Mouse (Mus musculus) spleen, postnatal 10 days (tissue): Measurements from ENCODE around the gene Creb5.
"Not testable (repeated sequence)": the region's sequence is repeated elsewhere in the genome, so short reads cannot be mapped to it uniquely, and the experiment has no call there.

Experiments
- DNase-seq, 2 experiments: peaks; one replicate each; pipeline ENCODE4 v3.0.0; 2021 to 2022; ENCODE audit warnings: low spot score in 2 of 2

Creb5 gene

DNA sequence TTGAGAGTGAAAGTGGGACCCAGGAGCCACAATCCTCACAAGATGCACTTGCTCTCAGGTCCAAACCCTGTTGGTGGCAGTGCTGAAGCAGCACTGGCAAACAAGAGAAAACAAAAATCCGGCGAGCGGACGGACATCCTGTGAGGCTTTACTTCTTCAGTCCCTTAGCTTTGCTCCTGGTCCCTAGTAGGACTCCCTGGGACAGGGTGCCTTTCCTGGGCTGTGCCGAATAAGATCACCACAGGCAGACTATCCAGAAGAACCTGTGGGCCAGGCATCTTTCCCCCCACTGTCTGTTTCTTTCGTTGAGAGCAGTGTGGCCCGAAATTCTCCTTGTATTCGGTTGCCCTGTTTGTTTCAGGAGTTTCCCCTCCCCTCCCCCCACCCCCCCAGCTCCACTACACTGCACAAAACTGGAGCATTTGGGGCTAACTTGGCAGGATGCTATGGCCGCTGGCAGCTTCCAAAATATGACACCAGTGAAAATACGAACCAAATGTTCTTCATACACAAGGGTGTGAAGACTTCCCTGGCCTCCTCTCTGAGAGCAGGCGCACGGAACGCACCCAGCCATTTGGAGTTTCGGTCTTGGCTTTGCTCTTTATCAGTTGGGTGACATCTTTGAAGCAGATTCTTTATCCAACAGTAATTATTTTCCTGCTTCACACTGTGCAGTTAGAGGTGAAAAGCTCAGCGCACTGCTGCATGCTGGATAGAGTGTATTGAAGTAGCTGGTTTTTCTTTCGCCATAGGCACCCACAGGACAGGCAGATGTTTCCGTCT, 32.7 kb downstream of the Creb5 start:
- DNase-seq = no peak

GRCm38 (mm10) chr6:53337398-53337797, 50.3 kb downstream of the Creb5 start:
- no peak for DNase-seq

- no peak for DNase-seq
Observed at GRCm38 (mm10) chr6:53352311-53352960, 65.4 kb downstream of the Creb5 start.

DNA sequence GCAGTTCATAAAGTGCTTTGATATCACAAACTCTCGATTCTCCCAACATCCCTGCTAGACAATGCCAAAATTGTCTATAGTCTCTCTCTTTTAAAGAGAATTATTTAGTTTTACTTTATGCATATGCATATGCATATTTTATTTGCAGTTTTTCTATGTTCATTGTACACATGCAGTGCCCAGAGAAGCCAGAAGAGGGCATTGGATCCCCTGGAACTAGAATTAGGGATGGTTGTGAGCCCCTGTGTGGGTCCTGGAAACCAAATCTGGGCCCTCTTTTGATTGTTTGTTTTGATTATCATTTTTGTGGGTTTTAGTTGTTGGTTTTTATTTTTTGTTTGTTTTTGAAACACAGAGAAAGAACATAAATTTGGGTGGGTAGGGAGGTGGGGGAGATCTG, 69.3 kb downstream of the Creb5 start:
- DNase-seq = no peak

- DNase-seq = no peak
Observed at GRCm38 (mm10) chr6:53363535-53363934, 76.5 kb downstream of the Creb5 start.

DNA sequence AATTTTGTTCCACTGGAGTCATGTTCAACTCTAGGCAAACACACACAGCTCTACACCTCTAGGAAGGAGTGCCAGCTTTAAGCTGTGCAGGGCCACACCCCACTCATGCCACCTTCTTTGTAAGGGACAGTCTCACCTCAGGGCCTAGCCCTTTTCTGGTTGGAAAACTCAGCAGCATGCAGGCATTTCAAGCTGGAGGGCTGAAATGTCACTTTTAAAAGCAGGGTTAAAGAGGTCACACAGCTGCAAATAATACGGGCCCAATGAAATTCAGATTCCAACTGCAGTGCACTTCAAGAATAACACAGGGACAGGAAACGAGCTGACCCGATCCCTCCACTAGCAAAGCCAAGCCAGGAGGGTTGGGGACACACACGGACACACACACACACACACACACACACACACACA, 76.9 kb downstream of the Creb5 start:
- DNase-seq = no peak

DNA sequence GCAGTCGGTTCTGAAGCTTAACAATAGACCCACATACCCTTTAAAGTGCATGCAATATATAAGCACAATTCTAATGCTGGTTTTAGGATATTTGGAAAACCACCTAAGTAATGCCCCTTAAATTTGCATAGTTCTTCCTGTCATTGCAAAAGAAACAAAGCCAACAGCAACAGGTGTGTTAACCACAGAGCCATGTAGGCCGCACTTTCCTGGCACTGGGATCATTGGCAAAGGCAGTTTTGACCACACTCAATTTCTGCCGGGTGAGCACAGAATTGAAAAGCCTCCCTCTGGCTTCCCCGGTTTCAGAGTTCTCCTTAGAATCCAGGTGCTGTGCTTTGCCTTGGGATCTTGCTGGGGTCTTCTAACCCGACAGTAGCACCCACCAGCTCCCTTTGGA, 82.1 kb downstream of the Creb5 start:
- DNase-seq = no peak

DNA sequence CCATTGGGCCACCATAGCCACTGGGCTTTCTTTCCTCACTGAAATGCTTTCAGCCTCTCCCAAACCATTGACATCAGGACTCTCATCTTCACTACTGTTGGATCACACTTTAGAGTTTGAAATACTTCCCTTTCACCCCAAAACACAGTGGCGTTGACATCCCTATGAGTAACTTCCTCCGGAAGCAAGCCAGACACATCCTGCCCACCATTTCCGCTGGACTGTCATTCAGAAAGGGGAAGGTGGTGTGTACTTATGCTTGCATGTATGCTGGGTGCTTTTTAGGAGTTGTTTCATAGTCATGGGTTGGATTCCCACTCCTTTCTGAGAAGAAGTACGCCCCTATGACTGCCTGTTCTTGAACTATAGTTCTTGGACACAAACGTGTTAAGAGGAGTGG, 82.9 kb downstream of the Creb5 start:
- peak in 1 of 2 experiments; percentile 24 for DNase-seq

- no peak for DNase-seq
Observed at GRCm38 (mm10) chr6:53371962-53372361, 84.9 kb downstream of the Creb5 start.

DNA sequence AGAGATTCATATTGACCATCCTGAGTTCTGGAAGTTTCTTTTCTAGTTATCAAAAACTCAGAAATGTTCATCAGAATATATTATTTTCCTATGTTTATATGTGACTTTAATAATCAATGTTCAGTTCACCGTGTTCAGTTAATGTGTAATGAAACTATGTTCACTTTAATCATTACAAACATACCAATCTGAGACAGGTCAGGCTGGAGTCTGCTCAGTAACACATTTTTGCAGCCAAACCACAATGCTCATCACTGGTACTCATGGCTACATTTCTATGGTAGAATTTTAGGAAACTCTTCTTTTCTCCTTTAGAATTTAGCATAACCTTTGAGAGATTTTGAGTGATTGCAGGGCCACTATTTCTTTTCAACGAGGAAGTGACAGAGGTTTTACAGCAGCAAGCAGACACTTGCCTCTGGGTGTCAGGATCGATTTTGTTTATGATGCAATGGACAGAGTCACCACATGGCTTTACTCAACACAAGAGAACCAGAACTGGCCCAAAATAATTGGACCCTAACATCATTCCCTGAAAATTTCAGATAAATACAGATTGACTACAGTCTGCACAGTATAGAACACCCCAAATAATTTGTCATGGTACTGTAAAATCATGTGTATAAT, 87.4 kb downstream of the Creb5 start:
- no peak for DNase-seq

DNA sequence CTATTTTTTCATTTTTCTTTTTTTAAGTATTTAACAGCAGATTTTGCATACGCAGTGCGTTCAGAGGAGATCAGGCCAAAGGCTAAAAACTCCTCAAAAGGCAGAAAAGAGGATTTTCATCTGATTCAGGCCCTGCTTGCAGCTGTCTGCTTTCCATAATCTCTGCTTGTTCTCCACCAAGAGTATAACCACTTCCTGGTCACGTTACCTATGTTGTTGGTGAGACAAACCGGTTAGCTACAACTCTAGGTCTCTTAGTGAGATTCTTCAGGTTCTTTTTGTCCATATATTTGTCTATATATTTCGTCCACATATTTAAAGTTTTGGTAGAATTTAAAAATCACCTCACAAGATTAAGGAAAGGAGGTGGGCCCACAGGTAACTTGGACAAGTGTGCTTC, 102.2 kb downstream of the Creb5 start:
- DNase-seq = no peak

GRCm38 (mm10) chr6:53390413-53390812, 103.3 kb downstream of the Creb5 start:
- no peak for DNase-seq

GRCm38 (mm10) chr6:53394026-53394425, 107.0 kb downstream of the Creb5 start:
- no peak for DNase-seq

DNA sequence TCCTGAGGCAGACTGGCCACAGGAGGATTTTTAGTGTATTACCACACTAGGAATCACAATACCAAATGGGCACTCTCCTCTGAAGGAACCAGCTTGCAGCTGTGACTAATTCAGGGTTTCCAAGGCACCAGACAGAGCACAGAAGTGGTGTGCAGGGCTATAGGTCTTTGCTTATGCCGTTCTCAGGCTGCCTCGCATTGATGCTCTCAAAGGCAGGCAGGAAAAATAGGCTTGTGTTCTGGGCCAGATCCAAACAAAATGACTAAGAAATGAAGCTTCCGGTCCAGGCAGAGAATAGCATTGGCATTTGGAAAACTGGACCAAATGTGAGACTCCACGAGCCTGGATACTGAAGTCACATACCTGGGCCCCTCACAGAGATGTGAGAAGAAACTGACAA, 108.1 kb downstream of the Creb5 start:
- DNase-seq = no peak

- DNase-seq = no peak
Observed at GRCm38 (mm10) chr6:53396421-53396820, 109.4 kb downstream of the Creb5 start.

GRCm38 (mm10) chr6:53397797-53398196, 110.7 kb downstream of the Creb5 start:
- no peak for DNase-seq

GRCm38 (mm10) chr6:53398297-53399140, 111.4 kb downstream of the Creb5 start:
- DNase-seq = no peak

DNA sequence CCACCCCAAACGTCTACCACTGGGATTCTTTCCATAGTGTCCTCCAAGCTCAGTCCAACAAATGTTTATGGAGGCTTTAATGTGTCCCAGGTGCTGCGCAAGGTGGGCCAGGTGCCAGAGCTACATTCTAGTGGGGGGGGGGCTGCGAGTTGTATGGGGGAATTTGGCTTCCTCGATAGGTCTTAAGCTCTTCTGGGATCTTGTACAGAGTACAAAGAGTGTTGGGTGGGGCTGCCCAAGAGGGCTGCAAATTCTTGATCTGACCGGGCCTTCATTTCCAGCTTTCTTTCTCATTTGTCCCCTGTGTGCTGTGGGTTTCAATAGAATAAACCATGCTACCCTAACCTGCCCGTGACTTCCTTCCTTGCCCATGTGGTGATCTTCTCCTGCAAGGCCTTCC, 114.3 kb downstream of the Creb5 start:
- DNase-seq = no peak

DNA sequence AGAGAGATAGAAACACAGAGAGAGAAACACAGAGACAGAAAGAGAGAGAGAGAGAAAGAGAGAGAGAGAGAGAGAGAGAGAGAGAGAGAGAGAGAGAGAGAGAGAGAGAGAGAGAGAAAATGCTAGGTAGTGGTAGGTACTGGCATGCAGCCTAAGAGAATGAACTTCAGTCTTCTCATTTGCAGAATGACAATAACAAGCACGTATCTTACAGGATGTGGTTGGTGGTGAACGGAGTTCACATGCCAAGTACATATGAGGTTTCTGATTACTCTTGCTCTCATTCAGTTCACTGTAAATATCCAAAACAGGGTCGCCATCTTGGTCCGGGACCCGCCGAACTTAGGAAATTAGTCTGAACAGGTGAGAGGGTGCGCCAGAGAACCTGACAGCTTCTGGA, 115.5 kb downstream of the Creb5 start:
- not testable (repeated sequence) for DNase-seq

- no peak for DNase-seq
Observed at GRCm38 (mm10) chr6:53409183-53409582, 122.1 kb downstream of the Creb5 start.

- DNase-seq = no peak
Observed at GRCm38 (mm10) chr6:53421345-53421744, 134.3 kb downstream of the Creb5 start.

GRCm38 (mm10) chr6:53429368-53429767, 142.3 kb downstream of the Creb5 start:
- DNase-seq = no peak
